ENCODE assay signal across 8 mouse cellular contexts in the genomic region with DNA sequence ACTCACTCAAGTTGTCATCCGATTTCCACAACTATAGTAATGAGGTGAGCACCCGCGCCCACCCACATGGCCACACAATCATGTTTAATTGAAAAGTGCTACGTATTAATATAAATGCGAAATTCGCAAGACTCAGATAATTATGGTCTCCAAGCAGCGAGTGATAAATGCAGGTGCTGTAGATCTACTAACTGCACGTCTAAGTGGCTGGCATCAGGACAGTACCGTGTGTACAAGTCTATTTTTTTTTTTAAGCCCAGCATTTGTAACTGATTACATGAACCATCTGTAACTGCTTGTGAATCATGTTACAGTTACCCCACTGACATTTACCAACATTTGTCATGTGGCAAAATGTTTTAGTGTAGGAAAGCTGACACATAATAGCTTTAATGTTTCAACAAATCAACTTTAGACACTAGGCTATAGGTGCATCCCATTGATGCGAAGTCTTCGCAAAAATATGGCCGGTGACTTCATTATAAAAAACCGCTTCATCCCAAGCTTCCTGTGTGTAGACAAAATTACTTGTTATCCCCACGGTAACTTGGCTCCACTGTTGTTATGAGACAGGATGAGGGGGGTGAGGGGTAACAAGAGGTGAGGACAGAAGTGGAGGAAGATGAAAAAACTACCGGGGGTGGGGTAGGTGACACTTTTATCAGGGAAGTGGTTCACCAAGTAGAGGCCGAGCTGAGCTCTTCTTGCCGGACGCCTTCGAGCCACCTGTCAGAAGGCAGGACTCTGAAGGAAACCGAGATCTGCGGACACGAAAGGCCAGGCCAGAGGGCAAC. TPM values are rescaled to one million over a fixed set of nuclear protein-coding genes. Genes with fewer than 3 reads are reported as not detected.
DNase-seq lines count a peak whose midpoint lies in the region; ATAC-seq and TF ChIP-seq lines count a peak whose summit lies in the region.

No protein-coding gene starts in this region.

- H3K27ac ChIP-seq in spleen, adult 2 months (ENCODE audit: insufficient read depth, low read length) = peak overlapping the region; percentile 95
- H3K27ac ChIP-seq in neural tube, embryonic 15.5 days (replicated peaks) = peak overlapping the region; percentile 97

- TF ChIP-seq POLR2A in spleen, adult 2 months (IDR thresholded peaks at IDR 0.05; ENCODE audit: low read depth, low read length) = no peak

- peak overlapping the region; percentile 64 for H3K4me2 ChIP-seq in neural tube, embryonic 15.5 days

- no peaks in the 10 kb centered on the region for H3K9me3 ChIP-seq in neural tube, embryonic 15.5 days (replicated peaks)

- H3K27me3 ChIP-seq in spleen, adult 2 months (ENCODE audit: control insufficient read depth, insufficient read depth, low read length) = no peaks in the 10 kb centered on the region
- H3K27me3 ChIP-seq in neural tube, embryonic 15.5 days (replicated peaks) = no peaks in the 10 kb centered on the region

- peaks cover 6% of the 10 kb centered on the region for H3K4me1 ChIP-seq in spleen, adult 2 months (ENCODE audit: control insufficient read depth, insufficient read depth, insufficient read length)
- peaks cover 21% of the 10 kb centered on the region for H3K4me1 ChIP-seq in neural tube, embryonic 15.5 days

- peak; percentile 44 for DNase-seq in cerebellum, adult 11-12 months
- no peak for DNase-seq in cerebellum, adult 18-20 months
- DNase-seq in spleen, adult 2 months (ENCODE audit: low read depth in 1 of 2, low spot score in 2 of 2) = peak in 1 of 2 experiments; percentile 67
- DNase-seq in spleen, adult 12 weeks (ENCODE audit: low spot score) = no peak
- peak; percentile 10 to 28 for DNase-seq in layer of hippocampus, adult 8-10 months (ENCODE audit: low spot score in 2 of 2)
- DNase-seq in left cerebral cortex, adult 9 months (ENCODE audit: low spot score in 2 of 2) = no peak
- DNase-seq in spleen, postnatal 10 days (ENCODE audit: low spot score in 2 of 2) = no peak

- TF ChIP-seq CTCF in spleen, adult 2 months (IDR thresholded peaks at IDR 0.05; ENCODE audit: extremely low read depth, insufficient read depth, insufficient read length, insufficient replicate concordance) = no peak

- 35% methylated on average over 22 of the region's 22 CpGs for WGBS in spleen, adult 2 months
- WGBS in neural tube, embryonic 15.5 days = 32% methylated on average over 22 of the region's 22 CpGs

- H3K36me3 ChIP-seq in spleen, adult 2 months (ENCODE audit: control insufficient read depth, insufficient read depth, low read length) = 0 out of 2 replicates have a peak, but pooled peaks cover 2% of the 10 kb centered on the region
- no peaks in the 10 kb centered on the region for H3K36me3 ChIP-seq in neural tube, embryonic 15.5 days

- ATAC-seq in neural tube, embryonic 15.5 days (ENCODE audit: low FRiP score) = no peak; the same call in 1 of the 2 replicates

- peak overlapping the region; percentile 66 for H3K9ac ChIP-seq in neural tube, embryonic 15.5 days (replicated peaks)

- H3K4me3 ChIP-seq in spleen, adult 2 months (ENCODE audit: extremely low read depth, insufficient read depth, insufficient read length) = peak overlapping the region; percentile 66
- H3K4me3 ChIP-seq in neural tube, embryonic 15.5 days (replicated peaks) = peak overlapping the region; percentile 80

RNA-seq across cellular contexts. Expression of gene H2afz, which starts 0.8 kb away (rescaled TPM):
- polyA plus RNA-seq in spleen, adult 2 months (2012; rRNA removed) = 452 and 708 TPM in 2 replicates
- 100 to 1,000 TPM; 138 to 151 (median 148) TPM for total RNA-seq in layer of hippocampus, adult 8-10 months (2022)
- 714 and 880 TPM in 2 replicates for polyA plus RNA-seq in neural tube, embryonic 15.5 days (2015; fragmentation: Nextera tagmentation; extraction: Ambion mirVana)

RNA-seq across cellular contexts. Expression of gene Dnajb14, which starts 3.9 kb away (rescaled TPM):
- 1.9 TPM in 2 replicates for polyA plus RNA-seq in spleen, adult 2 months (2012; rRNA removed)
- total RNA-seq in layer of hippocampus, adult 8-10 months (2022) = 10 to 100 TPM; 52.0 to 55.0 (median 53.3) TPM
- polyA plus RNA-seq in neural tube, embryonic 15.5 days (2015; fragmentation: Nextera tagmentation; extraction: Ambion mirVana) = 15.1 and 17.8 TPM in 2 replicates

RNA-seq across cellular contexts. Expression of gene Lamtor3, which starts 54.8 kb away (rescaled TPM):
- 14.9 and 15.7 TPM in 2 replicates for polyA plus RNA-seq in spleen, adult 2 months (2012; rRNA removed)
- 10 to 100 TPM; 60.2 to 72.0 (median 65.2) TPM for total RNA-seq in layer of hippocampus, adult 8-10 months (2022)
- 128 and 132 TPM in 2 replicates for polyA plus RNA-seq in neural tube, embryonic 15.5 days (2015; fragmentation: Nextera tagmentation; extraction: Ambion mirVana)

Comparison
In these comparisons a context has a peak if more than half of its experiments do, and no peak if none do; other contexts are left out.
1. DNase-seq: peak in cerebellum, adult 11-12 months (single experiment) and layer of hippocampus, adult 8-10 months (2 of 2); none in cerebellum, adult 18-20 months (0 of 2), spleen, adult 12 weeks (single experiment), left cerebral cortex, adult 9 months (0 of 2) and spleen, postnatal 10 days (0 of 2).